Mouse (Mus musculus) cerebellum, adult 2 months (tissue): Measurements from ENCODE around the gene Nbas.

Experiments
- CTCF ChIP-seq: fragments of 200-500 bp; IDR thresholded peaks from 2 replicates; pipeline ENCODE4 v1.5.1; 2011; ENCODE audit warnings: low read depth, mild to moderate bottlenecking, control low read depth, low read length, moderate library complexity, borderline replicate concordance; ENCODE audit not compliant: insufficient read depth
- POLR2A ChIP-seq: fragments of 200-500 bp; IDR thresholded peaks from 2 replicates; pipeline ENCODE4 v1.6.1; 2011; ENCODE audit warnings: low read length, control low read depth, borderline replicate concordance; ENCODE audit not compliant: insufficient read depth

GRCm38 (mm10) chr12:13602414-13602813 lies 333.5 kb downstream of the Nbas start:
- TF ChIP-seq POLR2A = no peak
- TF ChIP-seq CTCF = no peak; the same call in 1 of the 2 replicates
